Mouse (Mus musculus) adrenal gland, postnatal 25 days (tissue): ENCODE measurements around the gene Slco4c1. TPM values are rescaled to one million over a fixed set of nuclear protein-coding genes. Genes with fewer than 3 reads are reported as not detected.

Source experiments
- DNase-seq: peaks from one replicate; pipeline ENCODE4 v3.0.0; 2021; ENCODE audit warnings: mixed read lengths
- total RNA-seq: library from RNA; stranded (reverse); gene quantifications from 2 replicates; pipeline ENCODE4 v1.2.3, GENCODE M21; 2021

Gene Slco4c1
- total RNA-seq, 1 experiment from 2014 or later, result not detected

- no peak for DNase-seq
Measured at GRCm38 (mm10) chr1:96768264-96768663, 103.7 kb downstream of the Slco4c1 start.

DNA sequence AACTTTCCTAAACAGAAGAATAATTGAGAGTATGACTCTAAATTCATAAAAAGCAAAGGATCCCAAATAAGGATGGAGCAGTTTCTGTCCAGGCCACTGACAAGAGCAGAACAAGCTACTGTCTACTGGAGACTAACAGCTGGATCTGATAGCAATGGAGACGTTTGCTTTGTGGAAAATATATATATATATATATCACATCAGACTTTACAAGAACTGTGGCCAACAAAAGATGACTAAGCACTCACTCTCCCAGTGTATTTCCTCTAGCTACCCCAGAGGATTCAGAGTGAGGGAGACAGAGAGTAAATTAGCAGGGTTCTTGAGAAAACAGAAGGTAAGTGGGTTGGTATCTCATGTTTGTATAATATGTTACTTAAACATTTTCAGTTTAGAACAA is 105.4 kb downstream of the Slco4c1 start:
- DNase-seq, result no peak
